Mouse (Mus musculus): ENCODE results near the gene Ccar1.
"Not testable (repeated sequence)": the region's sequence is repeated elsewhere in the genome, so short reads cannot be mapped to it uniquely, and the experiment has no call there.

DNA sequence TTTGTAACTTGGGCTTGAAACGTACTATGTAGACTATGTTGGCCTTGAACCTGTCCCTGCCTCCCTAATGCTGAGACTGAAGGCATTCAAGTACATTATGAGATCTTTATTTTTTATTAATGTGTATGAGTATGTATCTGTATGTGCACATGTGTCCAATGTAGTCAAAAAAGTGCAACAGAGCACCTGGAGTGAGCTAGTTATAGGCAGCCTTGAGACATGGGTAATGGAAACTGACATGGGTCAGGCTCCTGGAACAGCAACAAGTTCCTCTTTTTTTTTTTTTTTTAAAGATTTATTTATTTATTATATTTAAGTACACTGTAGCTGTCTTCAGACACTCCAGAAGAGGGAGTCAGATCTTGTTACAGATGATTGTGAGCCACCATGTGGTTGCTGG lies 10.3 kb downstream of the Ccar1 start:
- not testable (repeated sequence) for TF ChIP-seq CTCF (IDR thresholded peaks at IDR 0.05; ENCODE audit: control insufficient read depth, insufficient read depth, insufficient replicate concordance, low read depth, low read length); POLR2A (IDR thresholded peaks at IDR 0.05; ENCODE audit: control insufficient read depth, low read depth, low read length)
